Mouse (Mus musculus) heart, embryonic 14.5 days (tissue): ENCODE measurements around the gene Gm2174. TPM values are rescaled to one million over a fixed set of nuclear protein-coding genes. Genes with fewer than 3 reads are reported as not detected.
A peak's percentile ranks its signal among the peaks of the same experiment; 100 is the strongest.

Experiments
- ATAC-seq: fragments of 200-750 bp; cut with Nextera tagmentation; 2 replicates; pipeline ENCODE4 v1.8.0; 2017; ENCODE audit warnings: low read depth, moderate TSS enrichment; ENCODE audit not compliant: insufficient number of reproducible peaks, insufficient read depth, low FRiP score
- H3K27ac ChIP-seq, 2 experiments: fragments of 200-500 bp in 1 of 2; fragments of 300-500 bp in 1 of 2; sonication (generic) in 1 of 2; replicated peaks in 1 of 2; 2 replicates each; pipeline ENCODE4 v1.5.1; 2012 to 2014; ENCODE audit warnings: low read depth in 2 of 2, low read length in 2 of 2, control low read depth in 1 of 2, mild to moderate bottlenecking in 1 of 2, mixed read lengths in 1 of 2; ENCODE audit not compliant: control insufficient read depth in 1 of 2, insufficient read depth in 1 of 2
- H3K27me3 ChIP-seq: fragments of 300-500 bp; sonication (generic); 2 replicates; pipeline ENCODE4 v1.6.1; 2014; ENCODE audit warnings: mild to moderate bottlenecking, low read length, control low read depth; ENCODE audit not compliant: control insufficient read depth, insufficient read depth
- H3K36me3 ChIP-seq: fragments of 300-500 bp; sonication (generic); 2 replicates; pipeline ENCODE4 v1.6.1; 2014; ENCODE audit warnings: mild to moderate bottlenecking, control low read depth, low read length, mixed read lengths; ENCODE audit not compliant: control insufficient read depth, insufficient read depth
- H3K4me1 ChIP-seq, 2 experiments: fragments of 200-500 bp in 1 of 2; fragments of 300-500 bp in 1 of 2; sonication (generic) in 1 of 2; 2 replicates each; pipeline ENCODE4 v1.6.1; 2012 to 2014; ENCODE audit warnings: low read length in 2 of 2, control low read depth in 1 of 2, mixed read lengths in 1 of 2; ENCODE audit not compliant: control insufficient read depth in 2 of 2, insufficient read depth in 2 of 2
- H3K4me2 ChIP-seq: fragments of 300-500 bp; sonication (generic); 2 replicates; pipeline ENCODE4 v1.6.1; 2014; ENCODE audit warnings: mild to moderate bottlenecking, low read length
- H3K4me3 ChIP-seq, 2 experiments: fragments of 200-500 bp in 1 of 2; fragments of 300-500 bp in 1 of 2; sonication (generic) in 1 of 2; 2 replicates each; pipeline ENCODE4 v1.5.1; 2012 to 2014; ENCODE audit warnings: low read length in 2 of 2, mild to moderate bottlenecking in 2 of 2, control low read depth in 1 of 2, low read depth in 1 of 2, moderate library complexity in 1 of 2; ENCODE audit not compliant: control insufficient read depth in 1 of 2, insufficient read depth in 1 of 2
- H3K9ac ChIP-seq: fragments of 300-500 bp; sonication (generic); 2 replicates; pipeline ENCODE4 v1.6.1; 2014; ENCODE audit warnings: mild to moderate bottlenecking, low read length
- H3K9me3 ChIP-seq: fragments of 300-500 bp; sonication (generic); 2 replicates; pipeline ENCODE4 v1.6.1; 2016; ENCODE audit warnings: low read length, control low read depth; ENCODE audit not compliant: control insufficient read depth
- WGBS: fragments of 180-500 bp; shearing (Covaris S2); extraction: QIAGEN DNeasy Blood & Tissue Kit; methylation state at CpG from one replicate; pipeline ENCODE4 v1.1.7; 2014; 5-methylcytosine and 5-hydroxymethylcytosine counted together
- polyA plus RNA-seq: library from polyadenylated mRNA; unstranded; fragments of >200 nt; fragmentation: Nextera tagmentation; extraction: Ambion mirVana; gene quantifications from 2 replicates; pipeline ENCODE4 v1.2.1, GENCODE M21; 2014

Gm2174 gene
- polyA plus RNA-seq, 1 experiment from 2014 or later: 1.7 TPM

GRCm38 (mm10) chrX:56446487-56447428, 1.0 kb upstream of the Gm2174 start:
- H3K27me3 ChIP-seq: no peaks in the 10 kb centered on the region
- H3K4me2 ChIP-seq: no peak overlapping the region
- peak overlapping the region; percentile 57 to 75 for H3K27ac ChIP-seq
- no peak for ATAC-seq
- WGBS: 42% methylated on average over 11 of the region's 11 CpGs
- H3K4me3 ChIP-seq: no peak overlapping the region
- H3K36me3 ChIP-seq: no peaks in the 10 kb centered on the region
- no peaks in the 10 kb centered on the region for H3K9me3 ChIP-seq
- no peak overlapping the region for H3K9ac ChIP-seq
- peaks cover 6 to 12% of the 10 kb centered on the region in 2 experiments; a peak in 3 of 4 replicates for H3K4me1 ChIP-seq

GRCm38 (mm10) chrX:56454671-56455371, 7.1 kb downstream of the Gm2174 start, which contains the start of gene Ints6l:
Gene Ints6l (plus strand): TSS chrX:56454857.
- no peaks in the 10 kb centered on the region; a peak in 1 of 4 replicates for H3K4me1 ChIP-seq
- H3K36me3 ChIP-seq: no peaks in the 10 kb centered on the region
- H3K9ac ChIP-seq: peak within 1 kb of the TSS; percentile 81
- peak within 1 kb of the TSS; percentile 60 to 87 for H3K4me3 ChIP-seq
- 28% methylated on average over 22 of the region's 22 CpGs for WGBS
- peak; percentile 70 for ATAC-seq
- no peaks in the 10 kb centered on the region for H3K9me3 ChIP-seq
- no peaks in the 10 kb centered on the region for H3K27me3 ChIP-seq
- H3K27ac ChIP-seq: peak within 1 kb of the TSS; percentile 94 to 97
- H3K4me2 ChIP-seq: peak within 1 kb of the TSS; percentile 72

GRCm38 (mm10) chrX:56455372-56456246, 7.8 kb downstream of the Gm2174 start:
- peak overlapping the region; percentile 60 to 87 for H3K4me3 ChIP-seq
- H3K27ac ChIP-seq: peak overlapping the region; percentile 94 to 97
- H3K9me3 ChIP-seq: no peaks in the 10 kb centered on the region
- 21% methylated on average over 51 of the region's 65 CpGs for WGBS
- no peaks in the 10 kb centered on the region for H3K36me3 ChIP-seq
- ATAC-seq: peak; percentile 93
- peak overlapping the region; percentile 81 for H3K9ac ChIP-seq
- H3K4me1 ChIP-seq: no peaks in the 10 kb centered on the region; a peak in 1 of 4 replicates
- peak overlapping the region; percentile 72 for H3K4me2 ChIP-seq
- H3K27me3 ChIP-seq: no peaks in the 10 kb centered on the region

GRCm38 (mm10) chrX:56456379-56456778, 8.6 kb downstream of the Gm2174 start:
- peak overlapping the region; percentile 72 for H3K4me2 ChIP-seq
- 16% methylated on average over 8 of the region's 8 CpGs for WGBS
- peak overlapping the region; percentile 60 to 87 for H3K4me3 ChIP-seq
- H3K27me3 ChIP-seq: no peaks in the 10 kb centered on the region
- H3K4me1 ChIP-seq: no peaks in the 10 kb centered on the region; a peak in 1 of 4 replicates
- H3K27ac ChIP-seq: peak overlapping the region; percentile 8 to 94; a peak in 3 of 4 replicates
- no peak for ATAC-seq
- H3K9ac ChIP-seq: peak overlapping the region; percentile 63
- H3K36me3 ChIP-seq: no peaks in the 10 kb centered on the region
- H3K9me3 ChIP-seq: no peaks in the 10 kb centered on the region

GRCm38 (mm10) chrX:56462020-56462933, 14.5 kb downstream of the Gm2174 start:
- Histone ChIP-seq H3K4me2 (no peak overlapping the region), H3K9ac (no peak overlapping the region), H3K27ac (0 out of 4 replicates have a peak overlapping the region, but pooled peaks of 1 of the 2 experiments have one; percentile 9), H3K36me3 (peaks cover 4% of the 10 kb centered on the region; the same call in 1 of the 2 replicates), H3K4me3 (no peak overlapping the region), H3K27me3 (no peaks in the 10 kb centered on the region), H3K4me1 (peaks cover 0 to 5% of the 10 kb centered on the region in 2 experiments; a peak in 2 of 4 replicates), H3K9me3 (no peaks in the 10 kb centered on the region)
- ATAC-seq: no peak
- WGBS: 52% methylated on average over 14 of the region's 14 CpGs

GRCm38 (mm10) chrX:56464906-56465305, 17.1 kb downstream of the Gm2174 start:
- Histone ChIP-seq H3K9me3 (no peaks in the 10 kb centered on the region), H3K27ac (no peak overlapping the region), H3K27me3 (no peaks in the 10 kb centered on the region), H3K4me2 (no peak overlapping the region), H3K36me3 (peaks cover 4% of the 10 kb centered on the region; the same call in 1 of the 2 replicates), H3K4me3 (no peak overlapping the region), H3K9ac (no peak overlapping the region), H3K4me1 (peaks cover 0 to 5% of the 10 kb centered on the region in 2 experiments; a peak in 2 of 4 replicates)
- ATAC-seq: no peak
- WGBS: 36% methylated on average over 1 of the region's 1 CpGs
